Mouse (Mus musculus): ENCODE data around the gene Cyp4a30b.
"Not testable (repeated sequence)": the region's sequence is repeated elsewhere in the genome, so short reads cannot be mapped to it uniquely, and the experiment has no call there.

Gene Cyp4a30b

GRCm38 (mm10) chr4:115452304-115452703 lies at the start of gene Cyp4a30b:
Cyp4a30b (plus strand) TSS chr4:115452604.
- no peak for DNase-seq

GRCm38 (mm10) chr4:115411324-115411723 lies 41.1 kb upstream of the Cyp4a30b start, which contains the start of gene Cyp4a12b:
Cyp4a12b (plus strand) TSS chr4:115411624.
- DNase-seq = not testable (repeated sequence)

- no peak for DNase-seq
Measured at GRCm38 (mm10) chr4:115450577-115451137, 1.7 kb upstream of the Cyp4a30b start.

- DNase-seq = not testable (repeated sequence)
Measured at GRCm38 (mm10) chr4:115473585-115473984, 21.2 kb downstream of the Cyp4a30b start.

GRCm38 (mm10) chr4:115476051-115476450 lies 23.6 kb downstream of the Cyp4a30b start:
- DNase-seq = peak; percentile 8

- no peak for DNase-seq
Measured at GRCm38 (mm10) chr4:115481006-115481652, 28.7 kb downstream of the Cyp4a30b start.

GRCm38 (mm10) chr4:115496001-115496400 lies 43.6 kb downstream of the Cyp4a30b start, which contains the start of gene Cyp4a14:
Cyp4a14 (minus strand) TSS chr4:115496142.
- no peak for DNase-seq

- no peak for DNase-seq
Measured at GRCm38 (mm10) chr4:115497466-115497865, 45.1 kb downstream of the Cyp4a30b start.

- DNase-seq = not testable (repeated sequence)
Measured at GRCm38 (mm10) chr4:115513964-115514363, 61.6 kb downstream of the Cyp4a30b start.

GRCm38 (mm10) chr4:115518000-115518399 lies 65.6 kb downstream of the Cyp4a30b start, which contains the start of gene Cyp4a10:
Cyp4a10 (plus strand) TSS chr4:115518264.
- DNase-seq = not testable (repeated sequence)

- DNase-seq = no peak
Measured at GRCm38 (mm10) chr4:115519444-115519843, 67.0 kb downstream of the Cyp4a30b start.

Measured in embryo, embryonic 11 days (tissue).